Mouse (Mus musculus): ENCODE results near the gene Ddx17.

Ddx17 gene

DNA sequence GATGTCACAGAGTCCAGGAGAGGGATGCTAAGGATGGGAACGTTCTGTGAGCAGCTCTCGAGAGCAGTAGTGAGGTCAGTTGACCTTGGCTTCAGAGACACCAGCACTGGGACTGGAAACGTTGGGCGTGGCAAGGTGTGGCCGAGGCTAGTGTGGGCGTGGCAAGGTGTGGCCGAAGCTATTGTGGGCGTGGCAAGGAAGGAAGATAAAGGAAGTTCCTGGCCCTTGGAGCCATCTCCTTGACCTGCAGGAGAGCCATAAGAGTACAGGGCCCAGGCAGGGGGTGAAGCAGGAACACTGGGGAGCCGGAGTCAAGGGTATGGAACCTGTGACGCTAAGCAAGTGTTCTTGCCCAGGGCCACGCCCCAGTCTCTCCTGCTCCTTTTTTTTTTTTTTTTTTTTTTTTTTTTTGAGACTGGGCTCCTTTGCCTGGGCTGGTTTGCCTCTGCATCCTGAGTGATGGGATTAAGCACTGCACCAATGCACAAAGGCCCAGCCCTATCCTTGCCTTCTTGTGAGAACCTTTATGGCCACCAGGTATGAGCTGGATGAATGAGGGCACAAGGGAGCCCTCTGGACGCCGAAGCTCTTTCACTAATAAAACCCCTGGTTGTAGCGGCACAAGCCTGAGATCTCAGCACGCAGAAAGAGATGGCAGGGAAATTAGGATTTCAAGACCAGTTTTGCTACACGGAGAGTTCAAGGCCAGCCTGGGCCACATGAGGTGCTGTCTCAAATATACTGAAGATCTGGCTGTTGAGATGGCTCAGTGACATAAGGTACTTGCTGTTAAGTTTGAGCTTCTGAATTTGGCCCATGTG, 26.9 kb downstream of the Ddx17 start:
- no peak for DNase-seq (ENCODE audit: low read depth in 2 of 2, low spot score in 2 of 2)

DNA sequence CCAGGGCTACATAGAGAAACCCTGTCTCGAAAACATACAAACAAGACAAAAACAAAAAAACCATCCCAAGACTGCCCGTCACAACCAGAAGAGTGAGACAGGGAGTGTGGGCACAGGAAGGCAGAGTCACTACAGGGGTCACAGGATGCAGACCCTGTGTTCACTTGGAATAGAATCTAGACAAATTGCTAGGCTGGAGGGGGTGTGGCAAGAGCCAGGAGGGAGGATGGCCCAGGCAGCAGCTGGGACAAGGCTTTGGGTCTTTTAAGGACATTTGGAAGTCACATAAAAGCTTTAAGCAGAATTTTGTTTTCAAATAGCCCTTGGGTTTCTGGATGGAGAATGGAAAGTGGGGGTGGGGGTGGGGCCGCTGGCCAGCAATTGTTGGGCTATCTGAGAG, 28.0 kb downstream of the Ddx17 start:
- no peak for DNase-seq (ENCODE audit: low read depth in 2 of 2, low spot score in 2 of 2)

DNA sequence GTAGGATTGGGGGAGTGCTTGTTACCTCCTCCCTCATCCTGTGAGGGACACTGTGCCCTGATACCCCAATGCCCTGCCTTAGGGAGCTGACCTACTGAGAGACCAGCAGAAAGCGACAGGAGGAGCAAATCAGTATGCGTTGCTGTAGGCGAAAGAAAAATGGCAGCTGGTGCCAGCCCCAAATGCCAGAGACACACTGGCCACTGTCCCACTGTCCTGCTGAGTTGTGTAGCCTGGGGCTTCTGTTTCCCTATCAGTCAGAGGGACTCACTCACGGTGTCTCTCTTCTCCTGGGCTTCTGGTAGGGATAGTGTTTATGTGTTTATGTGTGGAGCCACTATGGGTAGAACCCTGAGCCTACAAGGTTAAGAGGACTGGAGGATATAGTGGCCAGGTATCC, 28.8 kb downstream of the Ddx17 start:
- DNase-seq (ENCODE audit: low read depth in 2 of 2, low spot score in 2 of 2) = no peak

DNA sequence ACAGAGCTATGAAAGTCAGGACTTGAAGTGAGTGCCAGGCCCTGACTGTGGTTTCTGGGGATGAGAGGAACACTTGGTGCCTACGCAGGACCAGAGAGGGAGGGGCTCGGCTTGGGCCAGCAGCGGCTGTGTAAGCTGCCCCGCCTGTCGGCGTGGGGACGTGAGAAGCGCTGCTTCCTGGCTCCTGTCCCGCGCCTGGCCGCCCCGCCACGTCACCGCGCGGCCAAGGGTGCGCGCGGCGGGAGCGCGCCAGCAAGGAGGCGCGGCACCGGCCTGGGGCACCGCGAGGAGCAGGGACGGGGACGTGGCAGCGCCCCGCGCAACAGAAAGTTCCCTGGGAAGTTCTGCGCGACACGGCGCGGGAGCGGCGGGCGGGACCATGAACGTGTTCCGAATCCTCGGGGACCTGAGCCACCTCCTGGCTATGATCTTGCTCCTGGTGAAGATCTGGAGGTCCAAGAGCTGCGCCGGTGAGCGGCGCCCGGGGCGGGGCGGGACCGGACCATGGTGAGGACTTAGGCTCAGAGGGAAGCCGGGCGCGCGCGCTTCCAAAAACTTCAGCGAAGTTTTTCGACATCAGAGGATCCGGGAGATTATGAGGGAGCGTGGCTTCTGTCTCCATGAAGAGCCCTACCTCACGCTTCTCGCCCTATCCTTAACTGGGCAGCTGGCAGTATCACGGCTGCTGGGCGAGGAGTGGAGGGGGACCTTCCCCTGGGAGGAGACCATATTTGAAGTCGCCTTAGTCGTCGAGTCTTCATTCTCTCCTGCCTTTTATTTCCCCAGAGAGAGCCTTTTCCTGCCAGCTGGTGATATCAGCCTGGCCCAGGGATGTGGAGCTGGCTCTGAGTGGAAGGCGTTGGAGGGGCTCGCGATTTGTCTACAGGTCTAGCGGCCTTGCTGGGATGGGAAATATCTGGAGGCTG, 30.1 kb downstream of the Ddx17 start, which contains the start of gene Kdelr3:
Gene Kdelr3, plus strand, starts transcription at position 241 of the 926 bp plus-strand sequence.
- no peak for DNase-seq (ENCODE audit: low read depth in 2 of 2, low spot score in 2 of 2)

DNA sequence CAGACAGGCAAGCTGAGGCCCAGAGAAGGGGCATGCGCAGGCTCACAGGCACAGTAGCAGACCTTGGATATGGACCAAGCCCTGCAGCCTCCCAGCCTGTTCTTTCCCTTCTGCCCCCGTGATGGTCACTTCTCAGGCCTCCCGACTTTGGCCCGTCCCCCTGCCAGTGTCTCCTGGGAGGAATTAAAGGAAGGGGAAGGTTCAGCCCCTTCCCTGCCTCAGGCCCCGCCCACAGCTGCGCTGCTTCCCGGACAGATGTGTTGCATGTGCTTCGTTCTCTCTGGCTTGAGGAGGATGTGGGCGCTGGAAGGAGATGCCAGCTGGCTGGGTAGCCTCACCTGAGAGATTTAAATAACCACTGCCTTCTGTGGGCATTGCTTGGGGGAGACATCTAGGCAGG, 32.6 kb downstream of the Ddx17 start:
- no peak for DNase-seq (ENCODE audit: low read depth in 2 of 2, low spot score in 2 of 2)

DNA sequence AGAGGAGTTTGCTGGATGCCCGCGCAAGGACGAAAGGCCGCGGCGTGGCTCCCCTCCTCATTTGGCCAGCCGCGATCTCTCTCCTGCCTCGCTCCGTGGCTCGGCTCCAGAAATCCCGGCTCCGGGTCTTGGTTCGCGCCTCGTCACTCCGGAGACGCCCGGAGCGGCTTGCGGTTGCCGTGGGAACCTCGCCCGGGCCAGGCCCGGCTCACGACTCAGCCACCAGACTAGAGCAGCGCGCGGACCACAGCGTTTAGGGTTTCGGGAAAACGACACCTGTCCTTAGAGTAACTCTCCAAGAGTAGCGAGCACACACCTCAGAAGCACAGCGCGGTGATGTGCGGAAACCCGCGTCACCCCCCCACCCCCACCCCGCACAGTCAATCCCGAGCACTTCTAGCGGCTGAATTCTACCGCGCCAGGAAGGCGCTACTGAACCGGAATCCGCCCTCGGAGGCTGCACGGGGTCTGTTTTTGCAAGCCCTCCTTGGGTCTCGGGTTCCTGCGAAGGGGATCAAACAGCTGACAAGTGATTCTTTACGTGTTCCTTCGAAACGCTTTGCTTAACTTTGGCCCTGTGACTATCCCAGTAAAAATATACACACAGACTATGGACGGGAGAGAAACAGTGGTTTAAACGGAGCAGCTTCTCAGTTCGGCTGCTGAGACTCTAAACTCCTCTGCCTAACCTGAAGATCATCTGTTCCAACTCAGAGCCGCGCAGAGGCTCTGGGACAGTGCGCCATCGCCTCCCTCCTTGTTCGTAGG, 34.8 kb downstream of the Ddx17 start:
- no peak for DNase-seq (ENCODE audit: low read depth in 2 of 2, low spot score in 2 of 2)

DNA sequence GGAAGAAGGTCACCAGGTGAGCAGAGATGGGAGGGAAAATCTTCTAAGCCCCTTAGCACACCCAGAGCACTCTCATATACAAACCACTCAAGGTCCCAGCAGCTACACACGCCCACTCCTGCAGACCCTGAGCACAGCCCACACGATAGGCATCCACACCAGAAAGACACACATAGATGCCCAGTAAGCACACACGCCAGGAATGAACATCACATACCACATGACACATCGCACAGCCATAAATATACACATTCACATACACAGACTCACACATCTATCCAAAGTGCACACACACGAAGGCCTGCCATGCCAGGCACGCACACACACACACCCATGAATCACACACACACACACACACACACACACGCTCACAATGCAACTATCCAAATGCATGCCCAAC, 36.1 kb downstream of the Ddx17 start:
- no peak for DNase-seq (ENCODE audit: low read depth in 2 of 2, low spot score in 2 of 2)

DNA sequence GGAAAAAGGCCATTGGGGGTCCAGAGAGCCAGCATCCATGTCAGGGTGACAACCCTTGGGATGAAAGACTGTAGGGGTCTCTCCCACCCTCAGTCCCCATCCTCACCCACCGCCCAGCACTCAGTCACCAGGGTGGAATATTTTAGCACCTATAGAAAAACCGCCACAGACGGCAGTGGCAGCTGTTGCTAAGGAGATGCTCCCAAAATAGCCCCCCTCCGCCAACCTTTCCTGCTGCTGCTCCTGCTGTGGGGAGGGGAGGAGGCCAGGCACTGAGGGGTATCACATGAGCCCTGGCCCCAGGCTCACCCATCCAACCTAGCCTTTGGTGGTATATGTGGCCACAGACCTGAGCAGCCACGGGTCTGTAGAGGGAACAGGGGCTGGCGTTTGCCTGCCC, 36.5 kb downstream of the Ddx17 start:
- DNase-seq (ENCODE audit: low read depth in 2 of 2, low spot score in 2 of 2) = no peak

DNA sequence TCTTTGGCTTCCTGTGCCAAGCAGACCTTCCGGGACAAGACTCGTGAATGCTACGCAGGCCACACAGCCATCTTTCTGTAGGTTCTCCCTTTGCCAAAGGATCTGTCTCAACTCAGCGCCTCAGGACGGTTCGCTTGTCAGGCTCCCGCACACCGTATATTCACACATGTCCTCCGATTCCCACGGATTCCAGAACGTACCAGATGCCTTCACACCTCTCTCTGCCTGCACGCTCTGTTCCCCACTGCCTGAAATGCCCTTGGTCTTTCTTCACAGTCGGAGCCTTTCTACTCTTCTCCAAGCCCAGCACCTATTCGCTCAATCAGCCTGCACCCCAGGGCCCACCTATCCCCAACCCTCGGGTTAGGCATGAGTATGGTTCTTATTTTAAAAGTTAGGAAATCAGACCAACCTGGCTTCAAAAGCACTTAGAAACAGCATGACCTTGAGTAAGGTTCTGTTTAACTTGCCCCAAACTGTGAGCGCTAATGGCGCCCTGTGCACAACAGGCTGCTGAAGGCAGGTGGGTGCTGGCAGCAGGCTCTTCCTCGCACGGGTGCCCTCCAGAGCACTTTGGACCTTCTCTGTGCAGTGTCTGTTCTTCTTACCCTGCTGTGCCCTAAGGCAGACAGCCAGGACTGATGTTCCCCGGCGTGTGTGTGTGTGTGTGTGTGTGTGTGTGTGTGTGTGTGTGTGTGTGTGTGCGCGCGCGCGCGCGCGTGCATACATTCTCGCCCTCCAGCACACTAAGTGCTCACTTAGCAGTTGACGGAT, 39.3 kb downstream of the Ddx17 start:
- no peak for DNase-seq (ENCODE audit: low read depth in 2 of 2, low spot score in 2 of 2)

DNA sequence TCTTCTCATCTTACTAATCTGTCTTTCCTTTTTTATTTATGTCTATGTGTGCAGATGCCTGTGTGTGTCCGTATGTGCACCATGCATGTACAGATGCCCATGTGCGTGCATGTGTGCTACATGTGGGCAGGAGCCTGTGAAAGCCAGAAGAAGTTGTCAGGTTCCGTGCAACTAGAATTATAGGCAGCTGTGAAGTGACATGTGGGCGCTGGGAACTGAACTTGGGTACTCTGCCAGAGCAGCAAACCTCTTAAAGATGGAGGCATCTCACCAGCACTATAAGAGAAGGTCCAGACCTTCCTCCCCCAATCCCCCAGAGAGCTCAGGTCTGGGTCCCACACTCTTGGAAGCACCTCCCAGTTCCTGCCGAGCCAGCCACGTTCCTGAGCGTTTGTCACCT, 40.1 kb downstream of the Ddx17 start:
- no peak for DNase-seq (ENCODE audit: low read depth in 2 of 2, low spot score in 2 of 2)

DNA sequence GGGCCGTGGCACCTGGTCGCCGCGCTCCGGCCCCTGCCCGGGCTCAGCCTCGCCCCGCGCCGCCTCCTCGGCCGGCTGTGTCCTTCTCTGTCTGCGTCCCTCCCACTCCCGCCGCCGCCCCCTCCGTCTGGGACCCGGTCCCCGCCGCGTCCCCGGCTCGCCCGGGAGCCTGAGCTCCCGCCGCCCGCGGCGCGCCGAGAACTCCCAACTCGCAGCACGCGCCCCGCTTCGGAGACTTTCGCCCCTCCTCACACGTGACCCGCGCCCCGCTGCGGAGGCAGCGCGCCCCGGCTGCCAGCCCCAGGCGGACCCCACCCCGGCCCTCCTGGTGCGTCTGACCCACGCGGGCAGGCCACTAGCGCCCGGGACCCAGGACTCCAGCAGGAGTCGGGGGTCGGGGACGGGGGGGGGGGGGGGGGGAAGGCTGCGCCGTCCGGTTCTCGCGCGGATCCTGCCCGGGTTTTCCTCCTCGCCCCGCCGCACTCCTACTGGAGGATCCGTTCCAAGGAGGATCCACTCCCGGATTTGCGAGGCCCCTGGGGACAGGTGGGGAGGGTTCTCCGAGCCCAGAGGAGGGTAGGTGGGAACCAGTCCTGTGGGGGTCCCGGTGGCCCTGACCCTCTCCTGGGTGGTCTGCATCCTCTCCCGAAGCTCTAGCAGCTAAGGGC, 40.8 kb downstream of the Ddx17 start:
- no peak for DNase-seq (ENCODE audit: low read depth in 2 of 2, low spot score in 2 of 2)

DNA sequence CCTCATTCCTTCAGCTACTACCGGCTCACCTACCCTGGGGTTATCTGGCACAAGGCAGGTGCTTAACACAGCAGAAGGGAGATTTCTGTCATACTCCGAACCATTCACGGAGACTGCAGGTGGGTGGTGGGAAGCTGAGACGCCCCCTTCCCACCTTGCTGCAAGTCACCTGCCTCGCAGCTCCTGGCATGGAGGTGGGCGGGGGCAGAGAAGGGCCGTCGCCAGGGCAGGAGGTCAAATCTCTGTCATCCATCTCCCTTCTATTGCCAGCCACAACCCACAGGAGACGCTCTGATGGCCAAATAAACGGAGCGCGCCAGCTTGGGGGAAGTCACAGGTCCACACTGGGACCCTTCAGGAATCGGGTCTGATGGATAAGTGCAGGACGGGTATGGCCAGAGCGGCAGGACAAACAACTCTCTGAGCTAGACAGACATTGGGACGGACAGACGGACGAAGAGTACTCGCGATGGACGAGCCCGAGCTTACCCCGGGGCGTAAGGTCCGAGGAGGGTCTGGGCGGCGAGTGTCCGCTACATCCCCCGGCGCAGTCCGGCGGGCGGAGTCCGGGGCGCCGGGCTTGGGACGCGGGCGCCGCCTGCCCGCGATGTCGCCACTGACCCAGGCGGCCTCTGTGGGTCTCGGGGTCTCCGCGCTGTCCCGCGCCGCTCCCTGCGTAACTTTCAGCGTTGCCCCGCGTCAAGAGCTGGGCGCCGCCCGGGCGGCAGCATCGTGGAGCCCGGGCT, 41.7 kb downstream of the Ddx17 start, which contains the start of gene Kcnj4:
Gene Kcnj4, minus strand, starts transcription at position 535 of the 746 bp plus-strand sequence.
- DNase-seq (ENCODE audit: low read depth in 2 of 2, low spot score in 2 of 2) = no peak

DNA sequence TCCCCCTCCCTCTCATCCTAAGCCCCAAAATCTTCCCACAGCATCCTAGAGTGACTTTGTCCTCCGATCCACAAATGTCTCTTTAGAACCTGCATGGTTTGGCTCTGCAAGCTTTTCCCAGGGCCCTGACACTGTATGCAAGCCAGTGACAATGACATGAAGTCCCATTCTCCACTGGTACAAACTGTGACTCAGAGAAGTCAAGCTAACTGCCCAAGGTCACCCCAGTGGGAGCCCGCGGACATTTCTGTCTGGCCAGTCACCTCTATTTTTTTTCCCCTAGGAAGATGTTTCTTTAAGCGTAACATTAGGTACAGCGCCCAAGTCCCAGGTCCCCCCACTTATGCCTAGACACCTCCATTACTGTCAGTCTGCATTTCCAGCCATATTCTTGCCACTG, 43.1 kb downstream of the Ddx17 start:
- no peak for DNase-seq (ENCODE audit: low read depth in 2 of 2, low spot score in 2 of 2)

DNA sequence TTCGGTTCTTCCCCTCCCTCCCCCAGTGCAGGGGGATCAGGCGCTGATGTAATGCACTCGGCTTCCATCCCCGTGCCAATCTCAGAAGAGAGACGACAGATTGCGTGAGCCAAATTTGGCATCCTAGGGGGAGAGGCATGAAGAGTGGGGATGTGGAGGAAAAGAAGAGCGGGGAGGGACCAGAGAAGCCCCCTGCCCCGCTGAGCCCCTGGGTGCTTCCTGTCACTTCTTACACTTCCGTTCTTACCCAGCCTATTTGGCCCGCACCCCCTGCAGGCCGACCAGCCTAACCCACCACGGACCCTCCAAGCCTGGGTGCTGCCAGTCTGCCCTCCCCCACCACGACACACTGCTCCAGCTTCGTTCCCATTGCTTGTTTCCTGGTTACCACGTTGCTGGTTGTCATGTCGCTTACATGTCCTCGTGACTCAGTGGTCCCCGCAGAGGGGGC, 43.6 kb downstream of the Ddx17 start:
- DNase-seq (ENCODE audit: low read depth in 2 of 2, low spot score in 2 of 2) = no peak

DNA sequence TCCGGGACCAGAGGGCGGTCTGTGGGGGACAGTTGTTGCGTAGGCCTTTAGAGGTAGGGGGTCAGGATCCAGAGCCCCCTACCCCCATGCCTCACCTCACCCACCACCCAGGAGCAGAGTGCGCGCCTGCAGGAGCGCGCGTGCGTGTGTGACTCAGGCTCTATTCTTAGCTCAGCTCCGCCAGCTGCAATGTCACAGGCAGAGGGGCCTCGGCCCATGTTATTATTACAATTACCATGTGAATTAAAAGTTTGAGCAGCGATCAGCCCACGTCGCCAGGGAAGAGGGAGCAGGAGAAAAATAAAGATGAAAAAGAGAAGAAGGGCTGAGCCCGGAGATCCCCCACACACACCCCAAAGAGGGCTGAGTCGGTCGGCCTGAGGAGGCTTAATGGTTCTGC, 46.4 kb downstream of the Ddx17 start:
- no peak for DNase-seq (ENCODE audit: low read depth in 2 of 2, low spot score in 2 of 2)

DNA sequence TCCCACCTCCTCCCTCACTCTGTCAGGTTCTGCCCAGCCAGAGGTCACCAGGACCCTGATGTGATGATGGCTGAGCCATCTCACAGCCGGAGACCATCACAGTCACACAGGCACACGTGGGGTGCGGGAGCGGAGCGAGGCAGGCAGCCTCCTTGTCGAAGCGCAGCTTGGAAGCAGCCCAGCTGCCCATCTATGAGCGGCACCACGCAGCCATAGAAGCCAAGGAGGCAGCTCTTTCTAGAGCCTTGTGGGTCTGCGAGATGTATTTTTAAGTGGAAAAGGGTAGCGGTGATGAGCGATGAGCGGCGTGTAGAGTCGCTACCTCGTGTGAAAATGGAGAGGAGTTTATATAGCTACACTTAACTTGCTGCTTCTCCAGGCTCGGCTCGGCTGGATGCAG, 53.0 kb downstream of the Ddx17 start:
- no peak for DNase-seq (ENCODE audit: low read depth in 2 of 2, low spot score in 2 of 2)

DNA sequence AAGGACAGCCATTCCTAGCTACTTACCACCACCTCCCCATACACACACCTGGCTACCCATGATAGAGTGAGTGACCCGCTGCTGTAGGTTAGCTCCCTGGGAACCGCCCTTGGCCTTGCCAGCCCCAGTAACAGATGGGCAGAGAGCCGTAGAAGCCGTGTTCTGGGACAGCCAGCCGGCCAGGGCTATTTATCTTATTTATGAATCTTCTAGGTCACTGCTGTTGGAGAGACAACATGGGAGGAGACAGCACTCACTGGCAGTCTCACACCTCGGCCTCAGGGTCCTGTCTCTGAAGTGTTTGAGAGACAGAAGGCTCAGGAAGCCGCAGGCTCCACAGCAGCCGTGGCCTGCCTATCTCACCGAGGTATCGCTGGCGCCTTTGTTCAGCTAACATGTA, 57.1 kb downstream of the Ddx17 start:
- DNase-seq (ENCODE audit: low read depth in 2 of 2, low spot score in 2 of 2) = no peak

DNA sequence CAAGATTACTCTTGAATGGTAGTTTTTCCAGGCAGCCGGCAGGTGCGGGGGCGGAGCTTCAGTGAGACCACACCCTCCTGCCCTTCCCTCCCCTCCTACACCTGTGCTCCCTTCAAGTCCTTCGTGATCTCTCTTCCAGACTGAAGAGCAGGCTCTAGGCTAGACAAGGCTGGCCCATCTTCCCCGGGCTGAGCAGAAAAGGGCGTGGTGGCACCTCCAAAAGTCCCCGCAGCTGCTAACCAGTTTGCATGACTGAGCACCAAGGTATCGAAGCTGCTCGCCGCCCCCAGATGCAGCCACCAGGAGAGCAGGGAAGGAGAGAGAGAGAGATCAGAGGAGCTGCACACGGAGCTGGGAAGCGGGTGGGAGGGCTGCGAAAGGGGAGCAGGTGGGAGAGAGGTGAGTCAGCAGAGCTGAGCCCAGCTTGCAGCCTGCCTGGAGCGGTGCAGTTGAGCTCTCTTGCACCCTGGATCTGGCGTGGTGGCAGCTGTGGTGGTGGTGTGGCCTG, 65.3 kb downstream of the Ddx17 start:
- no peak for DNase-seq (ENCODE audit: low read depth in 2 of 2, low spot score in 2 of 2)

Data from CD8-positive naive resting alpha-beta T cell, adult 2 months (primary cell).